Mouse (Mus musculus) cerebellum, adult 2 months (tissue): ENCODE data around the gene Tmem59.

Source experiments
- CTCF ChIP-seq: fragments of 200-500 bp; IDR thresholded peaks from 2 replicates; pipeline ENCODE4 v1.5.1; 2011; ENCODE audit warnings: low read depth, mild to moderate bottlenecking, control low read depth, low read length, moderate library complexity, borderline replicate concordance; ENCODE audit not compliant: insufficient read depth
- POLR2A ChIP-seq: fragments of 200-500 bp; IDR thresholded peaks from 2 replicates; pipeline ENCODE4 v1.6.1; 2011; ENCODE audit warnings: low read length, control low read depth, borderline replicate concordance; ENCODE audit not compliant: insufficient read depth

DNA sequence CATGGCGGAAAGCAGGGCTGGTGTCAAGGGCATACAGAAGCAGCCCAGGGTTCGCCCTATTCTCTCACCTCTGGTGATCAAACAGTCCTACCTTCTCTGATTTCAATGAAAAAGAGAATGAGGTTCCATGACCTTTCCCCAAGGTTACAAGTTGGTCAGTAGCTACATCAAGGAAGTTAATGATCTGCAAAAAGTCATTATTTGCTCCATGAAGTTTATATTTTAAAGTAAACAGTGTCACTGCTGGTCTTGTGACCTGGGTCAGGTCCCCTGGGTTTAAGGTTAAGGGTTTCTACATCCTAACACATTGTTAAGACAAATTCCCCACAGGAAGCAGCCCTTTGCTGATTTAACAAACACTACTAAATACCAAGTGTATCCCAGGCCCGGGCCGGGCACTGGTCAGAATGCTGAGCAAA is 21.2 kb upstream of the Tmem59 start:
- TF ChIP-seq POLR2A (no peak), CTCF (no peak)
